Mouse (Mus musculus) embryonic facial prominence, embryonic 13.5 days (tissue): ENCODE measurements around the gene Ccnj. TPM values are rescaled to one million over a fixed set of nuclear protein-coding genes. Genes with fewer than 3 reads are reported as not detected.

ENCODE experiments used
- microRNA-seq: library from miRNA; unstranded; fragments of <30 nt; microRNA quantifications from one replicate; pipeline ENCODE4, GENCODE M21; 2016
- polyA plus RNA-seq: library from polyadenylated mRNA; unstranded; fragments of >200 nt; fragmentation: Nextera tagmentation; extraction: Ambion mirVana; gene quantifications from 2 replicates; pipeline ENCODE4 v1.2.1, GENCODE M21; 2015

Ccnj gene
- polyA plus RNA-seq, 1 experiment from 2014 or later = 18.4 TPM

Small RNAs within 50 kb of the gene (microRNA-seq; reads per million reads assigned to microRNA genes)
- not detected for gene Mir8092

Other genes with a start within 250 kb of the Ccnj start
- gene Aldh18a1, start 242.8 kb upstream of the Ccnj start, polyA plus RNA-seq = 73.4 and 75.1 TPM in 2 replicates
- 14.8 and 17.0 TPM in 2 replicates for gene Tctn3, start 219.0 kb upstream of the Ccnj start, polyA plus RNA-seq
- 7.5 and 12.5 TPM in 2 replicates for gene Entpd1, start 218.9 kb upstream of the Ccnj start, polyA plus RNA-seq
- gene Cc2d2b, start 82.5 kb upstream of the Ccnj start, polyA plus RNA-seq = 0.08 TPM in 1 of 2 replicates, not detected in the other
- 10.4 and 12.0 TPM in 2 replicates for gene Zfp518a, start 63.4 kb downstream of the Ccnj start, polyA plus RNA-seq
- 2.2 and 2.9 TPM in 2 replicates for gene Blnk, start 163.3 kb downstream of the Ccnj start, polyA plus RNA-seq
- gene Dntt, start 198.0 kb downstream of the Ccnj start, polyA plus RNA-seq = not detected in 2 replicates
- gene Opalin, start 245.8 kb downstream of the Ccnj start, polyA plus RNA-seq = not detected in 2 replicates